Mouse (Mus musculus) CH12.LX (cell line): ENCODE measurements around the gene Pmp22. TPM values are rescaled to one million over a fixed set of nuclear protein-coding genes. Genes with fewer than 3 reads are reported as not detected.

Experiments
- DNase-seq: peaks from one replicate; pipeline ENCODE4 v3.0.0-alpha.2; 2013; ENCODE audit errors: extremely low read depth
- H3K27ac ChIP-seq: 2 replicates; pipeline ENCODE4 v1.5.1; 2012; ENCODE audit warnings: low read depth, mild to moderate bottlenecking, control low read depth, moderate library complexity; ENCODE audit not compliant: insufficient read depth
- H3K27me3 ChIP-seq: replicated peaks from 2 replicates; pipeline ENCODE3; 2012; ENCODE audit warnings: inconsistent platforms
- H3K36me3 ChIP-seq, 2 experiments: replicated peaks in 1 of 2; 2 replicates each; pipeline versions ENCODE3 to v1.6.1; 2012; ENCODE audit warnings: inconsistent platforms in 1 of 2, low read length in 1 of 2, mild to moderate bottlenecking in 1 of 2, mixed read lengths in 1 of 2, moderate library complexity in 1 of 2; ENCODE audit not compliant: control insufficient read depth in 1 of 2, insufficient read depth in 1 of 2
- H3K4me1 ChIP-seq, 2 experiments: 2 replicates each; pipeline ENCODE4 v1.6.1; 2012; ENCODE audit warnings: inconsistent platforms in 1 of 2, moderate library complexity in 1 of 2; ENCODE audit not compliant: insufficient read depth in 2 of 2, control insufficient read depth in 1 of 2
- H3K4me2 ChIP-seq: 2 replicates; pipeline ENCODE4 v1.6.1; 2012; ENCODE audit warnings: low read depth, mild to moderate bottlenecking, control low read depth; ENCODE audit not compliant: poor library complexity, insufficient read depth, severe bottlenecking
- H3K4me3 ChIP-seq, 3 experiments: fragments of 150-350 bp in 1 of 3; sonication (generic) in 1 of 3; replicated peaks in 1 of 3; 2 replicates each; pipeline versions ENCODE3 to v1.5.1; 2011 to 2012; ENCODE audit warnings: low read depth in 2 of 3, low read length in 2 of 3, mild to moderate bottlenecking in 2 of 3, moderate library complexity in 2 of 3, control low read depth in 1 of 3, improper control_type of control experiment in 1 of 3, inconsistent platforms in 1 of 3, mixed read lengths in 1 of 3; ENCODE audit not compliant: poor library complexity in 1 of 3
- H3K79me2 ChIP-seq: replicated peaks from 2 replicates; pipeline ENCODE4 v1.6.1; 2012; ENCODE audit warnings: mild to moderate bottlenecking, moderate library complexity; ENCODE audit not compliant: control insufficient read depth, poor library complexity, insufficient read depth, severe bottlenecking; ENCODE audit errors: extremely low read depth
- H3K9ac ChIP-seq: 2 replicates; pipeline ENCODE4 v1.6.1; 2012; ENCODE audit warnings: low read depth, mild to moderate bottlenecking, control low read depth, moderate library complexity; ENCODE audit not compliant: insufficient read depth
- H3K9me3 ChIP-seq: replicated peaks from 2 replicates; pipeline ENCODE3; 2012; ENCODE audit warnings: low read length, inconsistent platforms, mixed read lengths
- BHLHE40 ChIP-seq: IDR thresholded peaks from 2 replicates; pipeline ENCODE4 v1.6.1; 2011; ENCODE audit warnings: mild to moderate bottlenecking, low read depth, low read length, improper control_type of control experiment
- CHD1 ChIP-seq: IDR thresholded peaks from 2 replicates; pipeline ENCODE4 v1.6.1; 2012; ENCODE audit warnings: low read depth, low read length, improper control_type of control experiment, inconsistent platforms
- CHD2 ChIP-seq: IDR thresholded peaks from 2 replicates; pipeline ENCODE4 v1.6.1; 2011; ENCODE audit warnings: low read length, improper control_type of control experiment
- E2F4 ChIP-seq: IDR thresholded peaks from 2 replicates; pipeline ENCODE4 v1.6.1; 2011; ENCODE audit warnings: low read depth, low read length, improper control_type of control experiment; ENCODE audit not compliant: insufficient replicate concordance
- ELF1 ChIP-seq: IDR thresholded peaks from 2 replicates; pipeline ENCODE4 v1.6.1; 2014; ENCODE audit warnings: low read depth, mild to moderate bottlenecking, inconsistent platforms, low read length, improper control_type of control experiment
- EP300 ChIP-seq: IDR thresholded peaks from 2 replicates; pipeline ENCODE4 v1.6.1; 2011; ENCODE audit warnings: low read length, improper control_type of control experiment
- ETS1 ChIP-seq: conservative IDR thresholded peaks from 2 replicates; pipeline ENCODE4 v1.6.1; 2012; ENCODE audit warnings: low read depth, mild to moderate bottlenecking, inconsistent platforms, low read length, improper control_type of control experiment, moderate library complexity
- HCFC1 ChIP-seq: IDR thresholded peaks from 2 replicates; pipeline ENCODE4 v1.6.1; 2012; ENCODE audit warnings: low read depth, mild to moderate bottlenecking, inconsistent platforms, low read length, improper control_type of control experiment
- IRF4 ChIP-seq: IDR thresholded peaks from 2 replicates; pipeline ENCODE4 v1.6.1; 2014; ENCODE audit warnings: low read depth, mild to moderate bottlenecking, inconsistent platforms, low read length, improper control_type of control experiment
- KAT2A ChIP-seq: IDR thresholded peaks from 2 replicates; pipeline ENCODE4 v1.6.1; 2012; ENCODE audit warnings: low read length, improper control_type of control experiment, inconsistent platforms; ENCODE audit not compliant: insufficient replicate concordance
- MAFK ChIP-seq: IDR thresholded peaks from 2 replicates; pipeline ENCODE4 v1.6.1; 2011; ENCODE audit warnings: low read length, improper control_type of control experiment; ENCODE audit not compliant: insufficient replicate concordance
- MAX ChIP-seq: IDR thresholded peaks from 2 replicates; pipeline ENCODE4 v1.6.1; 2011; ENCODE audit warnings: low read length, improper control_type of control experiment
- MYC ChIP-seq: IDR thresholded peaks from 2 replicates; pipeline ENCODE4 v1.6.1; 2011; ENCODE audit warnings: low read depth, mild to moderate bottlenecking, improper control_type of control experiment, low read length
- PAX5 ChIP-seq: IDR thresholded peaks from 2 replicates; pipeline ENCODE4 v1.6.1; 2012; ENCODE audit warnings: low read length, inconsistent platforms, mixed read lengths
- POLR2A ChIP-seq: IDR thresholded peaks from 2 replicates; pipeline ENCODE4 v1.6.1; 2011; ENCODE audit warnings: low read depth, mild to moderate bottlenecking, improper control_type of control experiment, low read length
- RAD21 ChIP-seq: IDR thresholded peaks from 2 replicates; pipeline ENCODE4 v1.6.1; 2011; ENCODE audit warnings: low read depth, mild to moderate bottlenecking, low read length, improper control_type of control experiment, moderate library complexity
- SIN3A ChIP-seq: IDR thresholded peaks from 2 replicates; pipeline ENCODE4 v1.6.1; 2012; ENCODE audit warnings: low read length, improper control_type of control experiment, inconsistent platforms
- SMC3 ChIP-seq: IDR thresholded peaks from 2 replicates; pipeline ENCODE4 v1.6.1; 2011; ENCODE audit warnings: low read depth, low read length, improper control_type of control experiment
- TBP ChIP-seq: conservative IDR thresholded peaks from 2 replicates; pipeline ENCODE4 v1.6.1; 2011; ENCODE audit warnings: low read depth, low read length, improper control_type of control experiment
- UBTF ChIP-seq: IDR thresholded peaks from 2 replicates; pipeline ENCODE4 v1.6.1; 2012; ENCODE audit warnings: low read depth, mild to moderate bottlenecking, inconsistent platforms, low read length, improper control_type of control experiment, moderate library complexity
- USF2 ChIP-seq: conservative IDR thresholded peaks from 2 replicates; pipeline ENCODE4 v1.6.1; 2011; ENCODE audit warnings: low read depth, low read length, improper control_type of control experiment
- ZC3H11A ChIP-seq: IDR thresholded peaks from 2 replicates; pipeline ENCODE4 v1.6.1; 2012; ENCODE audit warnings: low read depth, mild to moderate bottlenecking, inconsistent platforms, low read length, improper control_type of control experiment
- ZKSCAN1 ChIP-seq: IDR thresholded peaks from 2 replicates; pipeline ENCODE4 v1.6.1; 2012; ENCODE audit warnings: low read depth, inconsistent platforms, low read length, improper control_type of control experiment, borderline replicate concordance
- ZMIZ1 ChIP-seq: IDR thresholded peaks from 2 replicates; pipeline ENCODE4 v1.6.1; 2012; ENCODE audit warnings: low read depth, mild to moderate bottlenecking, inconsistent platforms, low read length, improper control_type of control experiment
- ZNF384 ChIP-seq: IDR thresholded peaks from 2 replicates; pipeline ENCODE4 v1.6.1; 2012; ENCODE audit warnings: low read depth, low read length, improper control_type of control experiment, inconsistent platforms
- dilution Hi-C: fragments of 300-500 bp; cut with MboI; formaldehyde crosslinking; loops from 2 replicates; pipeline ENCODE4 v1.14.3; 2020; ENCODE audit warnings: low sequenced_read_pairs; ENCODE audit not compliant: extremely low pct_unique_long_range_greater_than_20kb, extremely low pct_ligation_motif_present
- in situ Hi-C: fragments of 300-500 bp; cut with MboI; formaldehyde crosslinking; loops from 3 replicates; pipeline ENCODE4 v1.14.3; 2019; ENCODE audit warnings: low sequenced_read_pairs, low pct_ligation_motif_present, low pct_unique_long_range_greater_than_20kb, mixed read lengths
- polyA plus RNA-seq: library from polyadenylated mRNA; unstranded; fragments of >175 nt; gene quantifications from 2 replicates; pipeline ENCODE4 v1.2.1, GENCODE M21; 2012; ENCODE audit warnings: low read depth; ENCODE audit not compliant: insufficient read length
- total RNA-seq, 2 experiments: library from RNA; depleted of rRNA; stranded (reverse); fragments of 300-350 nt in 1 of 2; fragments of >200 nt in 1 of 2; gene quantifications; 2 replicates each; pipeline ENCODE4 v1.2.3; 2012 to 2014

The Pmp22 gene
- total and polyA plus RNA-seq, 3 experiments, result not detected

DNA sequence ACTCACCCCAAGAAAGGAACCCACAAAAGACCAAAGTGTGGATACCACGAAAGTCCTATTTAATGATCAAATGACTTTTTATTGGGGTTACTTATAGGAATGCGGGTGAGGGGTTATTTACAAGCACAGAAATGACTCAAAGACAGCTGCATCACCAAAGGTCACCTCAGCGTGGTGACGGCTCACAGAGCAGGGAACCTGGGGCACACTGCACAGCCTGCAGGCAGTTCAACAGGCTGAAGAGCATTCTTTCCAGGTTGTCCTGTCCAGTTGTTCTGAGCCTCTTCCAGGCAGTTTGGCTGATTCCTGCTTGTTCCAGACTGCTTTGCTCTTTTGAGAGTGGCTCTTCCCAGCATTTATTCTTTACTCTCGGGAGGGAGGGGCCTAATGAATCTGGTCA is 12.1 kb upstream of the Pmp22 start:
- H3K36me3 ChIP-seq, result no peaks in the 10 kb centered on the region
- dilution Hi-C loops, result no loop called here

DNA sequence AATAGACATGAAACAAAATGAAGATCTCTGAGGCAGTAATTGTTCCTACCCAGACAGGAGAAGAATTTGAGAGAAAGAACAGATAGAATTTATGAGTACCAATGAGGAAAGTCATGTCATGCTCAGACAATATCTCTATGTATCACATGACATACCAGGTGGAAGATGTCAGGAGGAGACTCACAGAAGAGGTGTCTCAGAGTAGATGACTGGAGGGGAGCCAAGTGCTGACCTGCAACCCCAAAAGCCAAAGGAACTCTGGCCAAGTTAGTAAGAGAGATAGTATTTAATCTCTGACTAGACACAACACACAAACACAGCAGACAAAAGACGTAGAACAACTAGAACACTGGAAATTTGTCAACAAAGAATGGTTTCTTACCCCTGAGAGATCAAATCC is 11.5 kb upstream of the Pmp22 start:
- H3K9me3 ChIP-seq, result no peaks in the 10 kb centered on the region
- no peaks in the 10 kb centered on the region for H3K79me2 ChIP-seq
- no peak overlapping the region for H3K27ac ChIP-seq
- no peak for TF ChIP-seq UBTF
- no peak for TF ChIP-seq MAX
- no peak for TF ChIP-seq BHLHE40
- no peak for TF ChIP-seq ZNF384
- no peak for TF ChIP-seq SMC3
- no peak for TF ChIP-seq CHD1
- no peak for TF ChIP-seq MAFK
- no peak for TF ChIP-seq POLR2A
- TF ChIP-seq TBP, result no peak
- no peak for TF ChIP-seq ZKSCAN1
- TF ChIP-seq ETS1, result no peak
- TF ChIP-seq ZMIZ1, result no peak
- no peak for TF ChIP-seq EP300
- TF ChIP-seq CHD2, result no peak
- TF ChIP-seq, all 38 proteins: peak for 0
- dilution Hi-C loops (no loop called here), in situ Hi-C loops (no loop called here)
- Histone ChIP-seq H3K36me3 (no peaks in the 10 kb centered on the region), H3K4me2 (no peak overlapping the region), H3K4me3 (no peak overlapping the region), H3K9ac (no peak overlapping the region), H3K27me3 (peaks cover 2% of the 10 kb centered on the region), H3K4me1 (peaks cover 0 to 12% of the 10 kb centered on the region in 2 experiments; a peak in 3 of 4 replicates)
- no peak for DNase-seq

More for the DNA sequence above, 12.1 kb upstream of the Pmp22 start:
- Histone ChIP-seq H3K27me3 (peaks cover 2% of the 10 kb centered on the region), H3K4me3 (no peak overlapping the region), H3K9me3 (no peaks in the 10 kb centered on the region), H3K4me1 (peaks cover 0 to 6% of the 10 kb centered on the region in 2 experiments; a peak in 1 of 4 replicates), H3K9ac (no peak overlapping the region), H3K4me2 (no peak overlapping the region), H3K79me2 (no peaks in the 10 kb centered on the region), H3K27ac (no peak overlapping the region)
- no peak for TF ChIP-seq ZMIZ1
- DNase-seq, result no peak
- in situ Hi-C loops, result no loop called here

DNA sequence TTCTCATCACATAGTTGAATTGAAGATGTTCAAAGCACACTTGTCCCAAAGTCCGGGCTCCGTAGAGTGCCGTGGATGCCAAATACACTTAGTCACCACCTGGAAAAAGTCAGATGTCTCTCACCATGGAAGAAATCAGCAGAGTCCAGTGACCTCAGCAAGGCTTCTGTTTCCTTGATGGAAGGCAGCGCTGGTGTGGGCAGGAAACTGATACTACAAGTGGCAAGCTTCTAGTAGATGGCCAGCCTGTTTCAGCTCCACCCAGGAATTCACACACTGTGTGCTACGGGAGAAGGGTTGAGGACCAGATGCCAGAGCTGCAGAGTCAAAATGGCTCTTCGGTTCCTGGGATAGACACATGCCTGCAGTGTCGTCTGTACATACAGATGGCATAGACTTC is 9.0 kb upstream of the Pmp22 start:
- in situ Hi-C loops, result no loop called here
- no peaks in the 10 kb centered on the region for H3K36me3 ChIP-seq

More for the DNA sequence above, 9.0 kb upstream of the Pmp22 start:
- H3K9ac ChIP-seq, result no peak overlapping the region
- H3K4me2 ChIP-seq, result no peak overlapping the region
- DNase-seq, result no peak
- peaks cover 0 to 12% of the 10 kb centered on the region in 2 experiments; a peak in 3 of 4 replicates for H3K4me1 ChIP-seq
- no peak overlapping the region for H3K27ac ChIP-seq
- dilution Hi-C loops, result no loop called here
- TF ChIP-seq PAX5 (no peak), KAT2A (no peak), E2F4 (no peak), ELF1 (no peak), RAD21 (no peak), TBP (no peak), EP300 (no peak), HCFC1 (no peak), MYC (no peak), USF2 (no peak), ZC3H11A (no peak), IRF4 (no peak), SIN3A (no peak)
- H3K79me2 ChIP-seq, result no peaks in the 10 kb centered on the region
- no peak overlapping the region for H3K4me3 ChIP-seq
- no peaks in the 10 kb centered on the region for H3K9me3 ChIP-seq
- H3K27me3 ChIP-seq, result peaks cover 6% of the 10 kb centered on the region
